Mouse (Mus musculus) brain, embryonic 14.5 days (tissue): ENCODE results near the gene Mum1. TPM values are rescaled to one million over a fixed set of nuclear protein-coding genes. Genes with fewer than 3 reads are reported as not detected.
A peak's percentile ranks its signal among the peaks of the same experiment; 100 is the strongest.

ENCODE experiments used
- DNase-seq: peaks from one replicate; pipeline ENCODE4 v3.0.0-alpha.2; 2011; ENCODE audit warnings: low read depth
- CTCF ChIP-seq: fragments of 200-500 bp; IDR thresholded peaks from 2 replicates; pipeline ENCODE4 v1.5.1; 2012; ENCODE audit warnings: inconsistent platforms, mild to moderate bottlenecking, moderate library complexity, borderline replicate concordance; ENCODE audit not compliant: insufficient read depth, insufficient read length; ENCODE audit errors: extremely low read depth
- POLR2A ChIP-seq: fragments of 200-500 bp; IDR thresholded peaks from 2 replicates; pipeline ENCODE4 v1.6.1; 2012; ENCODE audit warnings: mild to moderate bottlenecking, inconsistent platforms, borderline replicate concordance; ENCODE audit not compliant: poor library complexity, insufficient read depth, insufficient read length, severe bottlenecking; ENCODE audit errors: extremely low read depth
- polyA plus RNA-seq: library from polyadenylated mRNA; depleted of rRNA; stranded (reverse); fragments of >200 nt; gene quantifications from 2 replicates; pipeline ENCODE4 v1.2.3, GENCODE M21; 2012

Mum1 gene
- polyA plus RNA-seq, 1 experiment = 59.1 TPM

GRCm38 (mm10) chr10:80254331-80255297 lies 28.4 kb downstream of the Mum1 start:
- TF ChIP-seq POLR2A (no peak), CTCF (no peak)
- DNase-seq = no peak

- TF ChIP-seq POLR2A (no peak), CTCF (no peak)
- DNase-seq = no peak
Measured at GRCm38 (mm10) chr10:80255881-80256535, 29.8 kb downstream of the Mum1 start.

GRCm38 (mm10) chr10:80257936-80258335 lies 31.7 kb downstream of the Mum1 start:
- DNase-seq = no peak
- TF ChIP-seq CTCF (no peak), POLR2A (no peak)

- DNase-seq = no peak
- TF ChIP-seq CTCF = no peak
- TF ChIP-seq POLR2A = no peak
Measured at GRCm38 (mm10) chr10:80258752-80259462, 32.7 kb downstream of the Mum1 start.

GRCm38 (mm10) chr10:80259463-80259805 lies 33.2 kb downstream of the Mum1 start:
- TF ChIP-seq CTCF = no peak
- no peak for TF ChIP-seq POLR2A
- DNase-seq = no peak

- DNase-seq = peak; percentile 74
- TF ChIP-seq POLR2A (no peak), CTCF (no peak)
Measured at GRCm38 (mm10) chr10:80259861-80260641, 33.8 kb downstream of the Mum1 start.

- DNase-seq = peak; percentile 97
- TF ChIP-seq POLR2A = peak; percentile 38; the same call in 1 of the 2 replicates
- no peak for TF ChIP-seq CTCF
Measured at GRCm38 (mm10) chr10:80260642-80261584, 34.7 kb downstream of the Mum1 start, which contains the start of the genes Gamt and Dazap1. TSS of gene Gamt (minus strand) at chr10:80261012. TSS of gene Dazap1 (plus strand) at chr10:80261486.

GRCm38 (mm10) chr10:80261585-80261968 lies 35.3 kb downstream of the Mum1 start:
- peak; percentile 94 for DNase-seq
- TF ChIP-seq CTCF = no peak
- TF ChIP-seq POLR2A = no peak

GRCm38 (mm10) chr10:80262169-80262568 lies 35.9 kb downstream of the Mum1 start:
- DNase-seq = no peak
- TF ChIP-seq CTCF (no peak), POLR2A (no peak)

GRCm38 (mm10) chr10:80262776-80263365 lies 36.6 kb downstream of the Mum1 start:
- no peak for TF ChIP-seq CTCF
- TF ChIP-seq POLR2A = no peak
- DNase-seq = no peak
